Mouse (Mus musculus) skeletal muscle tissue, postnatal 0 days (tissue): ENCODE data around the gene Spdye4c. TPM values are rescaled to one million over a fixed set of nuclear protein-coding genes. Genes with fewer than 3 reads are reported as not detected.

Experiments used
- polyA plus RNA-seq: library from polyadenylated mRNA; unstranded; fragments of >200 nt; fragmentation: Nextera tagmentation; extraction: Ambion mirVana; gene quantifications from 2 replicates; pipeline ENCODE4 v1.2.1, GENCODE M21; 2015

Spdye4c gene
- not detected in 2 replicates for polyA plus RNA-seq

GRCm38 (mm10) chr2:128590909-128591308 is at the start of gene Spdye4c:
TSS of gene Spdye4c (plus strand) at chr2:128591209.

Other genes with a start within 250 kb of the Spdye4c start
- gene Anapc1, start 96.2 kb downstream of the Spdye4c start, polyA plus RNA-seq = 15.5 and 16.1 TPM in 2 replicates
- gene Mertk, start 107.7 kb downstream of the Spdye4c start, polyA plus RNA-seq = 2.0 and 2.4 TPM in 2 replicates
- gene Tmem87b, start 226.9 kb downstream of the Spdye4c start, polyA plus RNA-seq = 21.8 and 23.4 TPM in 2 replicates